ENCODE assay signal across 23 mouse cellular contexts in genomic region chr4:119875592-119875991, GRCm38 (mm10).
DNase-seq lines count a peak whose midpoint lies in the region; ATAC-seq and TF ChIP-seq lines count a peak whose summit lies in the region.
"Had no signal": no experiment of that assay in that cellular context is flagged by ENCODE, and none has a peak within 500 bp of the region (broad histone marks: within the 10 kb centered on the region; RNA-seq: fewer than 3 reads in every experiment).

No protein-coding gene starts in this region.

- no peak overlapping the region for H3K9ac ChIP-seq in kidney, embryonic 16.5 days (replicated peaks; ENCODE audit: low read length)
- H3K9ac ChIP-seq: midbrain, embryonic 13.5 days; neural tube, embryonic 12.5 days; stomach, embryonic 15.5 days had no signal

- no peaks in the 10 kb centered on the region for H3K27me3 ChIP-seq in kidney, embryonic 16.5 days (ENCODE audit: insufficient read depth, low read length)
- H3K27me3 ChIP-seq: midbrain, embryonic 13.5 days; neural tube, embryonic 12.5 days; stomach, embryonic 15.5 days had no signal

- H3K4me3 ChIP-seq in layer of hippocampus, adult 2 months: no peak overlapping the region
- H3K4me3 ChIP-seq in kidney, embryonic 16.5 days (ENCODE audit: low read length): no peak overlapping the region
- H3K4me3 ChIP-seq: forebrain, embryonic 10.5 days; gastrocnemius, adult 2 months; heart, embryonic 10.5 days; hindbrain, embryonic 10.5 days; midbrain, embryonic 13.5 days; neural tube, embryonic 12.5 days; stomach, embryonic 15.5 days had no signal

- ATAC-seq in hematopoietic stem cell, adult 5-6 weeks (replicated peaks in 1 of 2; ENCODE audit: insufficient read depth in 1 of 2, low FRiP score in 2 of 2, low TSS enrichment in 1 of 2, low read depth in 1 of 2, poor library complexity in 2 of 2, severe bottlenecking in 2 of 2): peak; percentile 20 to 43; a peak in 1 of 4 replicates
- 0 out of 2 replicates have a peak, but pooled peaks have one; percentile 45 for ATAC-seq in monocyte, adult 5-6 weeks (replicated peaks; ENCODE audit: insufficient number of reproducible peaks, low FRiP score, low TSS enrichment, poor library complexity, severe bottlenecking)
- ATAC-seq in kidney, embryonic 16.5 days (ENCODE audit: low FRiP score, low TSS enrichment): no peak
- ATAC-seq: CD4-positive, CD25-positive, alpha-beta regulatory T cell, adult 4 months; hindbrain, postnatal 0 days; intestine, postnatal 0 days; midbrain, embryonic 13.5 days had no signal

- DNase-seq in layer of hippocampus, adult 2 months (ENCODE audit: low spot score in 2 of 2): no peak
- DNase-seq in layer of hippocampus, postnatal 25 days (ENCODE audit: extremely low spot score in 1 of 2, low spot score in 1 of 2): no peak
- DNase-seq in thymus, postnatal 25 days: peak; percentile 55
- DNase-seq in left cerebral cortex, postnatal 10 days (ENCODE audit: extremely low spot score in 1 of 2, low spot score in 2 of 2): no peak
- DNase-seq in kidney, adult 11 months: no peak
- DNase-seq: adrenal gland, postnatal 36 days; cerebellum, adult 9-11 months; gastrocnemius, adult 2 months; lung, postnatal 4 days; right cerebral cortex, postnatal 4 days had no signal

- no peak overlapping the region for H3K4me2 ChIP-seq in kidney, embryonic 16.5 days (replicated peaks; ENCODE audit: low read depth, low read length)
- H3K4me2 ChIP-seq: midbrain, embryonic 13.5 days; neural tube, embryonic 12.5 days; stomach, embryonic 15.5 days had no signal

- intact Hi-C loops in left cerebral cortex, postnatal 10 days (cut with DNase I): no loop called here

- no peaks in the 10 kb centered on the region for H3K9me3 ChIP-seq in kidney, embryonic 16.5 days (ENCODE audit: low read length)
- H3K9me3 ChIP-seq: forebrain, embryonic 10.5 days; heart, embryonic 10.5 days; hindbrain, embryonic 10.5 days; midbrain, embryonic 13.5 days; neural tube, embryonic 12.5 days; stomach, embryonic 15.5 days had no signal

- H3K27ac ChIP-seq in layer of hippocampus, adult 2 months: peak overlapping the region; percentile 54; the same call in 1 of the 2 replicates
- no peak overlapping the region for H3K27ac ChIP-seq in kidney, embryonic 16.5 days (ENCODE audit: low read length)
- H3K27ac ChIP-seq: forebrain, embryonic 10.5 days; gastrocnemius, adult 2 months; heart, embryonic 10.5 days; hindbrain, embryonic 10.5 days; hindbrain, postnatal 0 days; kidney, postnatal 0 days; midbrain, embryonic 13.5 days; neural tube, embryonic 12.5 days; stomach, embryonic 15.5 days had no signal

- H3K4me1 ChIP-seq in kidney, embryonic 16.5 days (ENCODE audit: insufficient read depth, low read length): no peaks in the 10 kb centered on the region
- H3K4me1 ChIP-seq: hindbrain, embryonic 10.5 days; neural tube, embryonic 12.5 days; stomach, embryonic 15.5 days had no signal

- WGBS in kidney, embryonic 16.5 days: 93% methylated on average over 2 of the region's 2 CpGs

- TF ChIP-seq CTCF in layer of hippocampus, adult 2 months (conservative IDR thresholded peaks at IDR 0.05): no peak

- no peaks in the 10 kb centered on the region for H3K36me3 ChIP-seq in kidney, embryonic 16.5 days (ENCODE audit: insufficient read depth, low read length)
- H3K36me3 ChIP-seq: forebrain, embryonic 10.5 days; heart, embryonic 10.5 days; hindbrain, embryonic 10.5 days; midbrain, embryonic 13.5 days; neural tube, embryonic 12.5 days; stomach, embryonic 15.5 days had no signal
